Mouse (Mus musculus) lung, postnatal 0 days (tissue): ENCODE measurements around the gene Gm43738. TPM values are rescaled to one million over a fixed set of nuclear protein-coding genes. Genes with fewer than 3 reads are reported as not detected.

Experiments used
- ATAC-seq: fragments of 200-750 bp; cut with Nextera tagmentation; 2 replicates; pipeline ENCODE4 v1.8.0; 2017; ENCODE audit warnings: moderate library complexity
- DNase-seq: peaks from one replicate; pipeline ENCODE4 v3.0.0-alpha.2; 2016; ENCODE audit warnings: low spot score
- H3K27ac ChIP-seq: fragments of 300-500 bp; sonication (generic); 2 replicates; pipeline ENCODE4 v1.5.1; 2014; ENCODE audit warnings: antibody characterized with exemption, mild to moderate bottlenecking, low read length, mixed read lengths
- H3K27me3 ChIP-seq: fragments of 300-500 bp; sonication (generic); replicated peaks from 2 replicates; pipeline ENCODE4 v1.6.1; 2014; ENCODE audit warnings: low read length, mixed read lengths; ENCODE audit not compliant: insufficient read depth
- H3K36me3 ChIP-seq: fragments of 300-500 bp; sonication (generic); 2 replicates; pipeline ENCODE4 v1.6.1; 2014; ENCODE audit warnings: low read length, mixed read lengths; ENCODE audit not compliant: insufficient read depth
- H3K4me1 ChIP-seq: fragments of 300-500 bp; sonication (generic); 2 replicates; pipeline ENCODE4 v1.6.1; 2014; ENCODE audit warnings: antibody characterized with exemption, low read depth, low read length, mixed read lengths; ENCODE audit not compliant: insufficient read depth
- H3K4me2 ChIP-seq: fragments of 300-500 bp; sonication (generic); replicated peaks from 2 replicates; pipeline ENCODE4 v1.6.1; 2014; ENCODE audit warnings: low read depth, mild to moderate bottlenecking, low read length, moderate library complexity, mixed read lengths
- H3K4me3 ChIP-seq: fragments of 300-500 bp; sonication (generic); 2 replicates; pipeline ENCODE4 v1.5.1; 2014; ENCODE audit warnings: low read depth, low read length
- H3K9ac ChIP-seq: fragments of 300-500 bp; sonication (generic); replicated peaks from 2 replicates; pipeline ENCODE4 v1.6.1; 2014; ENCODE audit warnings: low read depth, mild to moderate bottlenecking
- H3K9me3 ChIP-seq: fragments of 300-500 bp; sonication (generic); 2 replicates; pipeline ENCODE4 v1.6.1; 2016; ENCODE audit warnings: low read length, mixed read lengths
- CTCF ChIP-seq: IDR thresholded peaks from 2 replicates; pipeline ENCODE4 v1.5.1; 2016; ENCODE audit warnings: antibody characterized with exemption, mild to moderate bottlenecking
- EP300 ChIP-seq: IDR thresholded peaks from 2 replicates; pipeline ENCODE4 v1.6.1; 2016; ENCODE audit warnings: antibody characterized with exemption, mild to moderate bottlenecking, control low read depth
- WGBS: fragments of 180-500 bp; shearing (Covaris S2); extraction: QIAGEN DNeasy Blood & Tissue Kit; methylation state at CpG from one replicate; pipeline ENCODE4 v1.1.7; 2014; 5-methylcytosine and 5-hydroxymethylcytosine counted together
- polyA plus RNA-seq: library from polyadenylated mRNA; unstranded; fragments of >200 nt; fragmentation: Nextera tagmentation; extraction: Ambion mirVana; gene quantifications from 2 replicates; pipeline ENCODE4 v1.2.1, GENCODE M21; 2015

Gene Gm43738
- polyA plus RNA-seq, 1 experiment from 2014 or later, result not detected

DNA sequence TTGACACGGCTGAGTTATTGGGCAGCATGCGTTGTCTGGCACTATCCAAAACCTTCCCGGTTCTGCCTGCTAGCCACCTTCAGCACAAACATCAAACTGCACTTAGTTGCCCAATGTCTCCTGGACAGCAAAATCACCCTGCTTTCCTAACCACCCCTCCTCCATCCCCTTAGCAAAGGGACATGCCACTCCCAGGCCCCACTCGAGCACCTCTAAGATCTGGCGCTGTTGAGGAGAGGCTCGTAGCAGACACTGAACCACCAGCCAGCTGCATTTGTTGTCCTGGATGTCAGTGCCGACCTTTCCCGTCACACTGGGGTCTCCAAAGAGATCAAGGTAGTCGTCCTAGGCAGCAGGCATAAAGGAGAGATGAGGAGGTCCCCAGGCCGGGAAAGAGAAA is 6.9 kb downstream of the Gm43738 start:
- ATAC-seq (no peak), DNase-seq (no peak)
- Histone ChIP-seq H3K27ac (no peak overlapping the region), H3K27me3 (peaks cover 14% of the 10 kb centered on the region), H3K9ac (no peak overlapping the region), H3K9me3 (no peaks in the 10 kb centered on the region), H3K4me1 (peaks cover 4% of the 10 kb centered on the region; the same call in 1 of the 2 replicates), H3K36me3 (0 out of 2 replicates have a peak, but pooled peaks cover 5% of the 10 kb centered on the region), H3K4me3 (no peak overlapping the region), H3K4me2 (no peak overlapping the region)
- WGBS, result 65% methylated on average over 10 of the region's 10 CpGs
- TF ChIP-seq CTCF (no peak), EP300 (no peak)

- peak; percentile 90 for DNase-seq
- TF ChIP-seq CTCF, result no peak
- TF ChIP-seq EP300, result no peak
- no peaks in the 10 kb centered on the region for H3K9me3 ChIP-seq
- no peak within 1 kb of the TSS for H3K9ac ChIP-seq
- peak within 1 kb of the TSS; percentile 16; the same call in 1 of the 2 replicates for H3K4me3 ChIP-seq
- WGBS, result 2% methylated on average over 18 of the region's 18 CpGs
- H3K27me3 ChIP-seq, result peaks cover 14% of the 10 kb centered on the region
- H3K27ac ChIP-seq, result no peak within 1 kb of the TSS
- ATAC-seq, result peak; percentile 66
- H3K4me2 ChIP-seq, result peak within 1 kb of the TSS; percentile 36
- H3K36me3 ChIP-seq, result 0 out of 2 replicates have a peak, but pooled peaks cover 5% of the 10 kb centered on the region
- peaks cover 7% of the 10 kb centered on the region; the same call in 1 of the 2 replicates for H3K4me1 ChIP-seq
Observed at GRCm38 (mm10) chr3:89093175-89093574, 7.7 kb downstream of the Gm43738 start, which contains the start of gene Rusc1. Rusc1 (minus strand) TSS chr3:89093311.

DNA sequence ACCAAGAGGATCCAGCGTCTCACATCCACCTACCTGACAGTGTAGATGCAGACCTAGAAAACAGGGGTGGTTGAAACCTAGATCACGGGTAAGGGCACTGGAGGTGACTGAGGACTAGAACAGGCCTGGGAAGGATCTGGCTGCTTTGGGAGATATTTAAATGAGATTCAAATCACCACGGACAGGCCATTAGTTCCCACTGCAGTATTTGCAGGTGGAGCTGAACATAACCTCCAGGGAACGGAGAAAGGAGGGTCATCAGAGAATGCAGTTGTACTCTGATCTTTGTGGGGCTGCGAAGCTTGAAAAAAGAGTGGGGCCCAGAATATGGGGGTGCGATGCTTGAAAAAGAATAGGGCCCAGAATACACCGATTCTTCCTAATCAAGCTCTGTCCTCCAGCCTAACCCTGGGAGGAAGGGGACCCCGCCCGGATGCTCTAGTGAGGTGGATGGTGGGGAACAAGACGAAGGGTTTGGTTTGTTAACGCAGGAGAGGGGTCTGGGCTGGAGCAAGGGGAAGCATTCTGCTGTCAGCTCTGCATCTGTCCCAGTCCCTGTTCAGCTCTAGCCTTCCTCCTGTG is 8.3 kb downstream of the Gm43738 start:
- 0 out of 2 replicates have a peak, but pooled peaks cover 5% of the 10 kb centered on the region for H3K36me3 ChIP-seq
- H3K4me3 ChIP-seq, result peak overlapping the region; percentile 16; the same call in 1 of the 2 replicates
- H3K4me2 ChIP-seq, result peak overlapping the region; percentile 36
- no peaks in the 10 kb centered on the region for H3K9me3 ChIP-seq
- no peak for TF ChIP-seq CTCF
- no peak for TF ChIP-seq EP300
- ATAC-seq (no peak), DNase-seq (no peak)
- peaks cover 10% of the 10 kb centered on the region; the same call in 1 of the 2 replicates for H3K4me1 ChIP-seq
- no peak overlapping the region for H3K9ac ChIP-seq
- peaks cover 14% of the 10 kb centered on the region for H3K27me3 ChIP-seq
- 30% methylated on average over 11 of the region's 11 CpGs for WGBS
- no peak overlapping the region for H3K27ac ChIP-seq

DNA sequence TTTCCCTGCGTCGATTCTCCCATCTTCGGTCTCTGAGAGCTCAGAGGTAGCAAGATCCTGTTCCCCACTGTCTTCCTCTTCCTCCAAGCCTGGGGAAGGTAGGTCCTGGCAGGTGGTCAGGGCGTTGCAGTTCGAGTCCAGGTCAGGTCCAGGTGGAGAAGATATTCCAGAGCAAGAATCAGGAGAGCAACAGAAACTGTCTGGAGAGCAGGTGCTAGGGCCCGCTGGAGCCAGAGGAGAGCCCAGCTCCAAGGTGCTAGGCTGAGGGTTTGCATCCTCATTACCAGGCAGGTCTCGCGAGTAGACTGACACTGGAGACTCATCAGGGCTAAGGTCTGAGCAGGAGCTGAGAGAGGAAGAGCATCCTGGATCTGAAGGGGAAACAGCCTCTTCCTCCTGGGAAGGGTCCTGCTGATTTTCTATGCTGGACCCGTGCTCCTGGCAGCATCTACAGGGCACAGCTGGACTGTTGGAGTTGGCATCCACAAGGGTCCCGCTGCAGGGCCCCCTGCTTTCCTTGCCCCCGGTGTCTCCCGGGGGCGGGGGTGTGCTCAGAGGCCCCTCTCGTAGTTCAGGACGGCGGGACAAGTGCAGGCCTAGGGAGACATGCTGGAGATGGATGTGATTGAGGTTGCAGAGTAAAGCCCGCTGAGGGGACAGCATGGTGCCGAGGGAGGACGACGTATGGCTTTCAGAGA is 8.9 kb downstream of the Gm43738 start:
- no peak for ATAC-seq
- H3K4me3 ChIP-seq, result peak overlapping the region; percentile 65; the same call in 1 of the 2 replicates
- peaks cover 10% of the 10 kb centered on the region; the same call in 1 of the 2 replicates for H3K4me1 ChIP-seq
- DNase-seq, result no peak
- 12% methylated on average over 20 of the region's 20 CpGs for WGBS
- H3K9me3 ChIP-seq, result no peaks in the 10 kb centered on the region
- H3K27me3 ChIP-seq, result peaks cover 14% of the 10 kb centered on the region
- H3K36me3 ChIP-seq, result 0 out of 2 replicates have a peak, but pooled peaks cover 5% of the 10 kb centered on the region
- no peak for TF ChIP-seq CTCF
- no peak for TF ChIP-seq EP300
- no peak overlapping the region; the same call in 1 of the 2 replicates for H3K4me2 ChIP-seq
- no peak overlapping the region for H3K27ac ChIP-seq
- H3K9ac ChIP-seq, result no peak overlapping the region

GRCm38 (mm10) chr3:89090694-89091655 is 9.9 kb downstream of the Gm43738 start:
- Histone ChIP-seq H3K36me3 (0 out of 2 replicates have a peak, but pooled peaks cover 3% of the 10 kb centered on the region), H3K27ac (peak overlapping the region; percentile 79; the same call in 1 of the 2 replicates), H3K4me1 (peaks cover 10% of the 10 kb centered on the region; the same call in 1 of the 2 replicates), H3K9me3 (no peaks in the 10 kb centered on the region), H3K27me3 (peaks cover 14% of the 10 kb centered on the region), H3K4me2 (peak overlapping the region; percentile 100), H3K9ac (peak overlapping the region; percentile 43), H3K4me3 (peak overlapping the region; percentile 65)
- TF ChIP-seq CTCF (peak; percentile 84), EP300 (no peak)
- WGBS, result 2% methylated on average over 64 of the region's 74 CpGs
- peak; percentile 63 for ATAC-seq
- peak; percentile 86 for DNase-seq
